Mouse (Mus musculus) kidney, embryonic 16.5 days (tissue): Measurements from ENCODE around the gene Olfr823. TPM values are rescaled to one million over a fixed set of nuclear protein-coding genes. Genes with fewer than 3 reads are reported as not detected.

Source experiments
- polyA plus RNA-seq: library from polyadenylated mRNA; unstranded; fragments of >200 nt; fragmentation: Nextera tagmentation; extraction: Ambion mirVana; gene quantifications from 2 replicates; pipeline ENCODE4 v1.2.1, GENCODE M21; 2015

The Olfr823 gene
- polyA plus RNA-seq, 1 experiment from 2014 or later, result not detected

Other genes with a start within 250 kb of the Olfr823 start
- not detected in 2 replicates for gene Olfr814, start 235.5 kb downstream of the Olfr823 start, polyA plus RNA-seq
- not detected in 2 replicates for gene Olfr815, start 209.5 kb downstream of the Olfr823 start, polyA plus RNA-seq
- not detected in 2 replicates for gene Olfr816, start 199.8 kb downstream of the Olfr823 start, polyA plus RNA-seq
- gene Olfr818, start 166.3 kb downstream of the Olfr823 start, polyA plus RNA-seq, result not detected in 2 replicates
- gene Olfr819, start 148.1 kb downstream of the Olfr823 start, polyA plus RNA-seq, result not detected in 2 replicates
- not detected in 2 replicates for gene Olfr247, start 139.2 kb downstream of the Olfr823 start, polyA plus RNA-seq
- gene Gm10310, start 130.3 kb downstream of the Olfr823 start, polyA plus RNA-seq, result not detected in 2 replicates
- gene Olfr820, start 102.8 kb downstream of the Olfr823 start, polyA plus RNA-seq, result not detected in 2 replicates
- not detected in 2 replicates for gene Olfr821, start 85.0 kb downstream of the Olfr823 start, polyA plus RNA-seq
- not detected in 2 replicates for gene Olfr822, start 44.2 kb downstream of the Olfr823 start, polyA plus RNA-seq
- not detected in 2 replicates for gene Olfr824, start 14.6 kb upstream of the Olfr823 start, polyA plus RNA-seq
- not detected in 2 replicates for gene Olfr825, start 51.4 kb upstream of the Olfr823 start, polyA plus RNA-seq
- not detected in 2 replicates for gene Olfr826, start 68.8 kb upstream of the Olfr823 start, polyA plus RNA-seq
- not detected in 2 replicates for gene Olfr827, start 99.0 kb upstream of the Olfr823 start, polyA plus RNA-seq
- not detected in 2 replicates for gene Neurod4, start 164.9 kb upstream of the Olfr823 start, polyA plus RNA-seq
- gene Tespa1, start 207.5 kb upstream of the Olfr823 start, polyA plus RNA-seq, result 0.14 and 0.26 TPM in 2 replicates